Mouse (Mus musculus) C2C12 (cell line): Measurements from ENCODE around the gene Gm15517. TPM values are rescaled to one million over a fixed set of nuclear protein-coding genes. Genes with fewer than 3 reads are reported as not detected.
"Not testable (repeated sequence)": the region's sequence is repeated elsewhere in the genome, so short reads cannot be mapped to it uniquely, and the experiment has no call there.

Experiments
- H3K27me3 ChIP-seq: one replicate; pipeline ENCODE4 v1.6.1; 2011; ENCODE audit not compliant: control insufficient read depth, insufficient read depth, insufficient read length
- H3K36me3 ChIP-seq: one replicate; pipeline ENCODE4 v1.6.1; 2011; ENCODE audit not compliant: control insufficient read depth, insufficient read depth
- H3K4me3 ChIP-seq: one replicate; pipeline ENCODE4 v1.5.1; 2011; ENCODE audit warnings: mild to moderate bottlenecking, control low read depth; ENCODE audit not compliant: poor library complexity, insufficient read depth, severe bottlenecking
- H3K79me2 ChIP-seq: one replicate; pipeline ENCODE4 v1.6.1; 2011; ENCODE audit not compliant: control insufficient read depth, insufficient read depth
- H3K79me3 ChIP-seq: one replicate; pipeline ENCODE4 v1.6.1; 2011; ENCODE audit warnings: low read depth, control low read depth
- H3ac ChIP-seq: one replicate; pipeline ENCODE3; 2011; ENCODE audit warnings: low read depth; ENCODE audit not compliant: control insufficient read depth, insufficient read length
- CEBPB ChIP-seq: IDR thresholded peaks from one replicate; pipeline ENCODE4 v1.6.1; 2011; ENCODE audit warnings: low read depth, mild to moderate bottlenecking, control low read depth, moderate library complexity
- CTCF ChIP-seq: IDR thresholded peaks from one replicate; pipeline ENCODE4 v1.5.1; 2011; ENCODE audit not compliant: control insufficient read depth, insufficient read depth, insufficient read length
- FOSL1 ChIP-seq: IDR thresholded peaks from one replicate; pipeline ENCODE4 v1.8.0; 2011; ENCODE audit warnings: mild to moderate bottlenecking, low read length; ENCODE audit not compliant: poor library complexity, insufficient read depth, severe bottlenecking
- MAX ChIP-seq: IDR thresholded peaks from one replicate; pipeline ENCODE4 v1.6.1; 2011; ENCODE audit warnings: mild to moderate bottlenecking, control low read depth
- MYOD1 ChIP-seq: IDR thresholded peaks from one replicate; pipeline ENCODE4 v1.6.1; 2011; ENCODE audit warnings: low read depth; ENCODE audit not compliant: control insufficient read depth, insufficient read length
- MYOG ChIP-seq: IDR thresholded peaks from one replicate; pipeline ENCODE4 v1.6.1; 2011; ENCODE audit not compliant: control insufficient read depth, insufficient read length; ENCODE audit errors: extremely low read depth
- USF1 ChIP-seq: IDR thresholded peaks from one replicate; pipeline ENCODE4 v1.6.1; 2011; ENCODE audit warnings: low read depth, mild to moderate bottlenecking, control low read depth, moderate library complexity
- polyA plus RNA-seq: library from polyadenylated mRNA; unstranded; fragments of >200 nt; fragmentation: generic; extraction: Trizol; gene quantifications from one replicate; pipeline ENCODE4 v1.2.1, GENCODE M21; 2012; ENCODE audit warnings: missing spikeins

Gm15517 gene
- polyA plus RNA-seq, 1 experiment = not detected

GRCm38 (mm10) chr7:44281586-44281985 lies 20.3 kb downstream of the Gm15517 start:
- TF ChIP-seq MAX (no peak), FOSL1 (no peak), CEBPB (no peak), MYOD1 (no peak), USF1 (no peak), MYOG (no peak), CTCF (no peak)
- Histone ChIP-seq H3K79me2 (no peaks in the 10 kb centered on the region), H3K36me3 (no peaks in the 10 kb centered on the region)

GRCm38 (mm10) chr7:44287760-44288159 lies 26.5 kb downstream of the Gm15517 start:
- Histone ChIP-seq H3K27me3 (peaks cover 22% of the 10 kb centered on the region), H3K4me3 (no peak overlapping the region), H3K79me2 (no peaks in the 10 kb centered on the region), H3ac (no peak overlapping the region), H3K79me3 (no peaks in the 10 kb centered on the region), H3K36me3 (no peaks in the 10 kb centered on the region)
- TF ChIP-seq USF1 (no peak), CEBPB (no peak), CTCF (no peak), FOSL1 (no peak), MAX (no peak), MYOG (no peak), MYOD1 (no peak)

More at GRCm38 (mm10) chr7:44281586-44281985, 20.3 kb downstream of the Gm15517 start:
- H3ac ChIP-seq = no peak overlapping the region
- no peak overlapping the region for H3K4me3 ChIP-seq
- peaks cover 22% of the 10 kb centered on the region for H3K27me3 ChIP-seq
- no peaks in the 10 kb centered on the region for H3K79me3 ChIP-seq

- H3K79me3 ChIP-seq = no peaks in the 10 kb centered on the region
- TF ChIP-seq MYOG (no peak), MYOD1 (no peak), USF1 (no peak), CTCF (no peak), FOSL1 (no peak), CEBPB (no peak), MAX (no peak)
- no peaks in the 10 kb centered on the region for H3K36me3 ChIP-seq
Observed at GRCm38 (mm10) chr7:44290986-44291385, 29.7 kb downstream of the Gm15517 start.

GRCm38 (mm10) chr7:44291418-44291817 lies 30.2 kb downstream of the Gm15517 start:
- H3K27me3 ChIP-seq = peaks cover 10% of the 10 kb centered on the region
- H3K79me2 ChIP-seq = no peaks in the 10 kb centered on the region
- no peaks in the 10 kb centered on the region for H3K36me3 ChIP-seq
- TF ChIP-seq FOSL1 (no peak), USF1 (no peak), CTCF (no peak), MYOD1 (no peak), MYOG (no peak)
- no peak overlapping the region for H3ac ChIP-seq
- H3K79me3 ChIP-seq = no peaks in the 10 kb centered on the region
- no peak overlapping the region for H3K4me3 ChIP-seq

More at GRCm38 (mm10) chr7:44290986-44291385, 29.7 kb downstream of the Gm15517 start:
- Histone ChIP-seq H3ac (no peak overlapping the region), H3K4me3 (no peak overlapping the region), H3K27me3 (peaks cover 10% of the 10 kb centered on the region), H3K79me2 (no peaks in the 10 kb centered on the region)

GRCm38 (mm10) chr7:44297501-44297900 lies 36.3 kb downstream of the Gm15517 start:
- H3K79me3 ChIP-seq, H3K79me2 ChIP-seq, H3ac ChIP-seq, H3K36me3 ChIP-seq, H3K4me3 ChIP-seq: not testable (repeated sequence)
- H3K27me3 ChIP-seq = peaks cover 11% of the 10 kb centered on the region

- peak overlapping the region; percentile 45 for H3K4me3 ChIP-seq
- no peaks in the 10 kb centered on the region for H3K79me2 ChIP-seq
- peaks cover 10% of the 10 kb centered on the region for H3K27me3 ChIP-seq
- TF ChIP-seq MYOG (no peak), USF1 (no peak), FOSL1 (no peak), CEBPB (no peak), CTCF (no peak), MAX (no peak), MYOD1 (no peak)
- H3ac ChIP-seq = no peak overlapping the region
- H3K79me3 ChIP-seq = no peaks in the 10 kb centered on the region
- H3K36me3 ChIP-seq = no peaks in the 10 kb centered on the region
Observed at GRCm38 (mm10) chr7:44303346-44304340, 42.4 kb downstream of the Gm15517 start.
